In genomic region chr17:81504040-81504439, GRCm38 (mm10) we compare ENCODE assay signal across 15 mouse cellular contexts.
"Had no signal": no experiment of that assay in that cellular context is flagged by ENCODE, and none has a peak within 500 bp of the region (broad histone marks: within the 10 kb centered on the region; RNA-seq: fewer than 3 reads in every experiment).

No protein-coding gene starts in this region.

- ATAC-seq: lung, postnatal 0 days had no signal

- H3K27ac ChIP-seq: kidney, postnatal 0 days; limb, embryonic 13.5 days; liver, embryonic 14.5 days; midbrain, embryonic 10.5 days; neural tube, embryonic 15.5 days; stomach, postnatal 0 days had no signal

- DNase-seq: kidney, postnatal 36 days; layer of hippocampus, adult 9-11 months; left cerebral cortex, postnatal 4 days; lung, adult 2 months; lung, postnatal 36 days; midbrain, embryonic 14.5 days; thymus, postnatal 4 days had no signal

- H3K4me2 ChIP-seq: limb, embryonic 13.5 days; neural tube, embryonic 15.5 days had no signal

- H3K9ac ChIP-seq: limb, embryonic 13.5 days; liver, embryonic 14.5 days; neural tube, embryonic 15.5 days had no signal

- H3K9me3 ChIP-seq: limb, embryonic 13.5 days; midbrain, embryonic 10.5 days; neural tube, embryonic 15.5 days had no signal

- H3K27me3 ChIP-seq: limb, embryonic 13.5 days; neural tube, embryonic 15.5 days had no signal

- H3K4me3 ChIP-seq: limb, embryonic 13.5 days; midbrain, embryonic 10.5 days; myocyte; neural tube, embryonic 15.5 days had no signal

- H3K4me1 ChIP-seq: limb, embryonic 13.5 days had no signal

- H3K36me3 ChIP-seq: limb, embryonic 13.5 days; midbrain, embryonic 10.5 days; neural tube, embryonic 15.5 days had no signal
